Mouse (Mus musculus) lung, embryonic 14.5 days (tissue): ENCODE data around the gene Immp2l. TPM values are rescaled to one million over a fixed set of nuclear protein-coding genes. Genes with fewer than 3 reads are reported as not detected.

Experiments
- ATAC-seq: fragments of 200-750 bp; cut with Nextera tagmentation; 2 replicates; pipeline ENCODE4 v1.8.0; 2017; ENCODE audit warnings: mild to moderate bottlenecking, moderate TSS enrichment, moderate library complexity; ENCODE audit not compliant: insufficient read depth
- DNase-seq: peaks from one replicate; pipeline ENCODE4 v3.0.0-alpha.2; 2015
- H3K27ac ChIP-seq: fragments of 300-500 bp; sonication (generic); 2 replicates; pipeline ENCODE4 v1.5.1; 2014; ENCODE audit warnings: low read depth, mild to moderate bottlenecking, moderate library complexity
- H3K27me3 ChIP-seq: fragments of 300-500 bp; sonication (generic); 2 replicates; pipeline ENCODE4 v1.6.1; 2014; ENCODE audit warnings: low read length, control low read depth; ENCODE audit not compliant: insufficient read depth
- H3K36me3 ChIP-seq: fragments of 300-500 bp; sonication (generic); 2 replicates; pipeline ENCODE4 v1.6.1; 2014; ENCODE audit warnings: control low read depth; ENCODE audit not compliant: insufficient read depth
- H3K4me1 ChIP-seq: fragments of 300-500 bp; sonication (generic); 2 replicates; pipeline ENCODE4 v1.6.1; 2014; ENCODE audit warnings: antibody characterized with exemption, control low read depth; ENCODE audit not compliant: insufficient read depth
- H3K4me2 ChIP-seq: fragments of 300-500 bp; sonication (generic); 2 replicates; pipeline ENCODE4 v1.6.1; 2014; ENCODE audit warnings: mild to moderate bottlenecking
- H3K4me3 ChIP-seq: fragments of 300-500 bp; sonication (generic); 2 replicates; pipeline ENCODE4 v1.5.1; 2014; ENCODE audit warnings: low read depth, low read length
- H3K9ac ChIP-seq: fragments of 300-500 bp; sonication (generic); 2 replicates; pipeline ENCODE4 v1.6.1; 2014
- H3K9me3 ChIP-seq: fragments of 300-500 bp; sonication (generic); 2 replicates; pipeline ENCODE4 v1.6.1; 2016; ENCODE audit warnings: low read depth, low read length, control low read depth
- CTCF ChIP-seq: IDR thresholded peaks from 2 replicates; pipeline ENCODE4 v1.5.1; 2016; ENCODE audit warnings: antibody characterized with exemption, low read depth
- WGBS: fragments of 180-500 bp; shearing (Covaris S2); extraction: QIAGEN DNeasy Blood & Tissue Kit; methylation state at CpG from one replicate; pipeline ENCODE4 v1.1.7; 2014; 5-methylcytosine and 5-hydroxymethylcytosine counted together
- polyA plus RNA-seq: library from polyadenylated mRNA; unstranded; fragments of >200 nt; fragmentation: Nextera tagmentation; extraction: Ambion mirVana; gene quantifications from 2 replicates; pipeline ENCODE4 v1.2.1, GENCODE M21; 2014

The Immp2l gene
- polyA plus RNA-seq, 1 experiment from 2014 or later = 12.5 TPM

DNA sequence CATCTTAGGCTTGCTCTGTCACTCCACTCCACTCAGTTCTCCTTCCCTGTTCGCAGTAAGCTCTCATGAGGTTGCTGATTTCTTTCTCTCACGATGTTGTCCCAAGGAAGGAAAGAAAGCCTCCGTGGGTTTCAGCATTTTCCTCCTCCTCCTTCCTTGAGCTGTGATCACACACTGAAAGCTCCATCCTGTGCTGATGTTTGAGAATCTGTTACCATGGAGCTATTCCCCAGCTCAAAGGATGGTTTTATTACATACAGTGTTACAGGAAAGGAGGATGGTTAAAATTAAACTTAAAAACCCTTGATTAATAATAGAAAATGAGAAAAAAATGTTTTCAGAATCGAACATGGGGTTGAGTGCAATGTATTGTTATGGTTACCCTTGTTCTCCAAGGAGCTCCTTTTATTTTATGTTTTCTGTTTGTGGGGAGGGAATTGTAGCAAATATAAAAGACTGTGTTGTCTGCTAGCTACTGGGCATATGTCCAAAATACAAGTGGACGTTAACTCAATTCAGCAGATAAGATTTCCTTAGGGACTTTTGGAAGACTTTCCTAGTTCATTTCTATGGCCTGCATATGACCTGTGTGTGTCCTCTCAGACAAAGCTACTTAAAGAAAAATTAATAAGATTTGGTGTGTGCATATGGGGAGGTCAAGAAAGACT, 853.5 kb downstream of the Immp2l start:
- 46% methylated on average over 5 of the region's 5 CpGs for WGBS
- ATAC-seq (no peak), DNase-seq (peak; percentile 50)
- Histone ChIP-seq H3K36me3 (no peaks in the 10 kb centered on the region), H3K4me2 (no peak overlapping the region), H3K9me3 (no peaks in the 10 kb centered on the region), H3K4me1 (no peaks in the 10 kb centered on the region), H3K9ac (no peak overlapping the region), H3K27me3 (no peaks in the 10 kb centered on the region), H3K4me3 (no peak overlapping the region), H3K27ac (no peak overlapping the region)
- no peak for TF ChIP-seq CTCF

DNA sequence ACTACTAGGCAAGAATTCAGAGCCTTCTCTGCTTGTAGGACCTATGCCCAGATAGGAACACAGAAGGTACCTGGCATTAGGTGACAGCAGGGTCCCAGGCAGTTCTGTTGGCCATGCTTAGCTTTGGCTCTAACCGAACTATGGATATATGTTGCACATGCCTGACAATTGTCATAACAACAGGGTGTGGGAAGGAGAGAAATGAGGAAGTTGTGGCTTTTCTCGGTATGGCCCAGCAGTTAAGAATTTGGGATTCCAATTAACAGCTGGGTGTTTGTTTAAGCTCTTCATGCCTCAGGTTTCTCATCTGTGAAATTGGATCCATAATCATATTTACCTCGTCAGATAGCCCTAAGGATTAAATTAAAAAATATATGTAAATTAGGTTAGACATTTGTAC, 854.6 kb downstream of the Immp2l start:
- Histone ChIP-seq H3K27me3 (no peaks in the 10 kb centered on the region), H3K4me2 (no peak overlapping the region), H3K27ac (no peak overlapping the region), H3K9ac (no peak overlapping the region), H3K4me3 (no peak overlapping the region), H3K36me3 (no peaks in the 10 kb centered on the region), H3K4me1 (no peaks in the 10 kb centered on the region), H3K9me3 (no peaks in the 10 kb centered on the region)
- DNase-seq = no peak
- no peak for ATAC-seq
- 59% methylated on average over 3 of the region's 3 CpGs for WGBS
- TF ChIP-seq CTCF = no peak

DNA sequence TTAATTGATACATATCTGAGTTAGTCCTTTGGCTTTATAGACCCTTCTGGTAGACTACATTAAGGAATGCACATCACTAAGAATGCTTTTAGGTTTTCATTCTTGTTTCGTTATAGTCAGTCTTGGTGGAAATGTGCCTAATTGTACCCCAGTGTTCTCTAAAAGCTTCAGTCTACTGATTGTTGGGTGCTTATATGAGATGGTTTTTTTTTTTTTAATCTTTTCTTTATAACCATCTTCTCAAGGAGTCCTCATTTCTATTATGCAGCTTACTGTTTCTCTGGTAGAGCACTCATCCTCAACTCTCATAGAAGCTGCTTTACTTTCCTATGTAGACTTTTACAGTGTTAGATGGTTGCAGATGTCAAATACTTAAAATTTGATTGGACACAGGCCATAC, 855.1 kb downstream of the Immp2l start:
- Histone ChIP-seq H3K4me1 (no peaks in the 10 kb centered on the region), H3K4me3 (no peak overlapping the region), H3K4me2 (no peak overlapping the region), H3K27ac (no peak overlapping the region), H3K9ac (no peak overlapping the region), H3K36me3 (no peaks in the 10 kb centered on the region), H3K27me3 (no peaks in the 10 kb centered on the region), H3K9me3 (no peaks in the 10 kb centered on the region)
- no peak for ATAC-seq
- 90% methylated on average over 1 of the region's 1 CpGs for WGBS
- DNase-seq = no peak
- TF ChIP-seq CTCF = no peak

DNA sequence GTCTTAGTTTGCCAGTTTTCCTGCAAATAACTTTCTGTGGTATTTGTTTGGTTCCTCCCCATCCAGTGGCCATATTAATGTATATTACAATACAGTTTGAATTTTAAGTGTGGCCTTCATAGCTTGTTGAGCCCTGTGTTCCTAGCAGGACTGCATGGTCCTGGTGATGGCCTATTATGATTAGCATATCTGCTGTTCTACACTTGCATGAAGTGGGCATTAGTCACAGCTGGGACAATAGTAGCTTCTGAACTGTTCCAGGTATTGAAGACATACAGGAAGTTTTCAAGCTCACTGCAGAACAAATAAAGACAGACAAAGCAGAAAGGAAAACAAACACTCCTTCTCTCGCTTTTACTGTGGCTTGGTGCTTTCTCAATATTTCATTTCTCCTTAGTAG, 855.5 kb downstream of the Immp2l start:
- H3K4me1 ChIP-seq = no peaks in the 10 kb centered on the region
- no peak overlapping the region for H3K27ac ChIP-seq
- H3K36me3 ChIP-seq = no peaks in the 10 kb centered on the region
- no peak overlapping the region for H3K9ac ChIP-seq
- DNase-seq (no peak), ATAC-seq (no peak)
- no peak for TF ChIP-seq CTCF
- no peak overlapping the region for H3K4me2 ChIP-seq
- no peak overlapping the region for H3K4me3 ChIP-seq
- H3K9me3 ChIP-seq = no peaks in the 10 kb centered on the region
- no peaks in the 10 kb centered on the region for H3K27me3 ChIP-seq
- WGBS = 59% methylated on average over 1 of the region's 1 CpGs

DNA sequence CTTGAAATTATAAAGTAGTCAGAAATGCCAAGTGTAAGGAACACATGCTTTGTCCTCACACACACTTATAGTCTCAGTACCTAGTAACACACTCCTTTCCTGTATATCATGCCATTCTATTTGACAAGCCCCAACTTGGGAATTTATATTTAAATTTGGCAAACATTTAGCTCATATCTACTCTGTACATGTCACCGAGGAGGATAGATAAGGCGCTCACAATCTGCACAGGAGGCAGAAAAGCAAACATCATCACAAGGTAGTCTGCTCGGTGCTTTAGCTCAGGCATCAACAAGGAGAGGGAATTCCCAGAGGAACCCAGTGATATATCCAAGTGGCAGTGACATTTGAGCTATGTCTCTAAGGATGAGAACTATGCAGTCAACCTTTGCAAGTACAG, 856.9 kb downstream of the Immp2l start:
- H3K9ac ChIP-seq = no peak overlapping the region
- ATAC-seq = no peak
- no peak for TF ChIP-seq CTCF
- H3K27ac ChIP-seq = no peak overlapping the region
- WGBS = 59% methylated on average over 3 of the region's 3 CpGs
- no peak overlapping the region for H3K4me3 ChIP-seq
- no peak overlapping the region for H3K4me2 ChIP-seq
- H3K27me3 ChIP-seq = no peaks in the 10 kb centered on the region
- H3K4me1 ChIP-seq = no peaks in the 10 kb centered on the region
- DNase-seq = no peak
- H3K9me3 ChIP-seq = no peaks in the 10 kb centered on the region
- no peaks in the 10 kb centered on the region for H3K36me3 ChIP-seq

DNA sequence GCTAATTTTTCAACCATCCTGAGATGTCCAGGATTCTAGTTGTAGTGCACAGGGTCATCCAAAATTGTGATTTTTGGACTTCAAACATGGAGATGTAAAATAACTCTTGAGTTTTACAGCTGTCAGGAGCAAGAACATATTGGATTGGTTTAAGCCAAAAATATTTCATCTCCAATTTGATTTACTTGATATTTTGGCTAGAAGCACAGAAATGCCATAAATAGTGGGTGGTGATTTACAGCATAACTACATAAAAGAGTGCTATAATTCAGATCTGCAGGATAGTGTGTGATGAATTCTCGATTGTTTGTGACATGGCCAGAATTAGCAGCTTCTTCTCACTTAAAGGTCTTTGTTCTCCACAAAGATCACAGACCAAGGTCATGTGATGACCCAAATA, 884.1 kb downstream of the Immp2l start:
- DNase-seq (no peak), ATAC-seq (no peak)
- no peak overlapping the region for H3K9ac ChIP-seq
- 61% methylated on average over 1 of the region's 1 CpGs for WGBS
- H3K36me3 ChIP-seq = no peaks in the 10 kb centered on the region
- H3K27me3 ChIP-seq = no peaks in the 10 kb centered on the region
- TF ChIP-seq CTCF = no peak
- H3K9me3 ChIP-seq = no peaks in the 10 kb centered on the region
- no peaks in the 10 kb centered on the region for H3K4me1 ChIP-seq
- H3K4me2 ChIP-seq = no peak overlapping the region
- no peak overlapping the region for H3K4me3 ChIP-seq
- H3K27ac ChIP-seq = no peak overlapping the region

DNA sequence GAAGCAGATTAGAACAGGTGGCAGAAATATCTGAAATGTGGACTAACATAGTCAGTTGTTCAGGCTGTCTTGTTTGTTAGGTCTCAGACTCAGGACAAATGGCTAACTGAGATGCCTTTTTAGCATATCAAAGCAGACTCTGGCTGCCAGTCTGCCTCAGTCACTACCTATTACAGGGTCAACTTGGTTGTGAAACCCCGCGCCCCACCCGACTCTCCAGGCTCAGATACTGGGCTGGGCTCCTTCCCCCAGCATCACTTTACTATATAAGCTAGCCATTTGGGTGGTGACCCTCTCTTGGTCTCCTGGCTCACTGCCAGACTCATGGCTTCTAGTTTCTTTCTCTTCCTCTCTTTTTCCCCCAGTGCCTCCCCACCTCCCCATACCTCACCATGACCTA, 887.7 kb downstream of the Immp2l start:
- Histone ChIP-seq H3K9me3 (no peaks in the 10 kb centered on the region), H3K27ac (no peak overlapping the region), H3K4me3 (no peak overlapping the region), H3K36me3 (no peaks in the 10 kb centered on the region), H3K27me3 (no peaks in the 10 kb centered on the region), H3K4me2 (no peak overlapping the region), H3K4me1 (no peaks in the 10 kb centered on the region), H3K9ac (no peak overlapping the region)
- no peak for DNase-seq
- WGBS = 90% methylated on average over 3 of the region's 3 CpGs
- no peak for ATAC-seq
- no peak for TF ChIP-seq CTCF

DNA sequence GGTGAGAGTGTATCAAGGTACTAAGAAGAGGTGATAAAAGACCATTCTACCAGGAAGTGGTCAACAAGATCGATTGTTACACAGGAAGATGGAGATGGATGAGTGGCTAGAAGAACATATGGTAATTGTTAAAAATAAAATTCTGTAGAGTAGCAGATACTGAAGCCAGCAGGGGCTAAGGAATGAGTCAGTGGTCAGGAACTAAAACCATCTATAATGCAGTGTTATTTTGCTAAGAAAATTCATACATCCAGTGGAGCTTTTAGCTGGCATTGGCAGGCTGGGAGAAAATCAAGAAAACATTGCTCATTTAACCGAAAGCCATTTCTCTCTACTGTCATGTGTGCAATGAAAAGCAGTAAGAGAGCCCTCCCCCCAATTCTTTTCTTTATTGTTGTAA, 913.9 kb downstream of the Immp2l start:
- Histone ChIP-seq H3K4me1 (no peaks in the 10 kb centered on the region), H3K27ac (no peak overlapping the region)

More for the DNA sequence above, 913.9 kb downstream of the Immp2l start:
- DNase-seq = no peak
- H3K36me3 ChIP-seq = no peaks in the 10 kb centered on the region
- H3K4me3 ChIP-seq = no peak overlapping the region
- TF ChIP-seq CTCF = no peak
- H3K27me3 ChIP-seq = no peaks in the 10 kb centered on the region
- WGBS = 71% methylated on average over 2 of the region's 2 CpGs
- no peak for ATAC-seq
- H3K9ac ChIP-seq = no peak overlapping the region
- H3K9me3 ChIP-seq = no peaks in the 10 kb centered on the region
- no peak overlapping the region for H3K4me2 ChIP-seq
